Comparison of ENCODE assay signal across 15 mouse cellular contexts in the genomic region with DNA sequence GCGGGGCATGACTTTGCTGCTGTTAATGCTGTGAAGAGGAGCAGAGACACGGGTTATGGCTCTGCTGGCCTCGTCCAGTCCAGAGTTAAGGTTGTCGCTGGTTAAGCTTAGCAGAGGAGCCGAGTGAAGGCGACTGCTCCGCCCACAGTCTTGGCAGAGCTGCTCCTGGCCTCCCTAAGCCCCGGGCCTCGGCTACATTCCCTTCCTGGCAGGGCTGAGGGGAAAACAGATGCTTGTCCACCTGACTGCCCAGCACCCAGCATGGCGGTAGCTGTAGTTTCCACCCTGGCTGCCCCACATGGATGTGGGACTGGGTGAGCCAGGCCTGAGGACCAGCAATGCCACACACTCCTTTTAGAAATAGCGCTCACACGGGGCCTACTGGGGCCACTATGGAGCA. TPM values are rescaled to one million over a fixed set of nuclear protein-coding genes. Genes with fewer than 3 reads are reported as not detected.
DNase-seq lines count a peak whose midpoint lies in the region; ATAC-seq lines count a peak whose summit lies in the region.
"Had no signal": no experiment of that assay in that cellular context is flagged by ENCODE, and none has a peak within 500 bp of the region (broad histone marks: within the 10 kb centered on the region; RNA-seq: fewer than 3 reads in every experiment).

No protein-coding gene starts in this region.

- peaks cover 55% of the 10 kb centered on the region for H3K4me1 ChIP-seq in heart, embryonic 10.5 days
- no peaks in the 10 kb centered on the region for H3K4me1 ChIP-seq in midbrain, embryonic 11.5 days (ENCODE audit: control insufficient read depth, insufficient read depth, low read length)
- peaks cover 8% of the 10 kb centered on the region for H3K4me1 ChIP-seq in midbrain, embryonic 15.5 days
- peaks cover 42% of the 10 kb centered on the region for H3K4me1 ChIP-seq in embryonic facial prominence, embryonic 10.5 days
- H3K4me1 ChIP-seq: forebrain, embryonic 15.5 days had no signal

- H3K36me3 ChIP-seq in heart, embryonic 10.5 days = peaks cover 52% of the 10 kb centered on the region
- 0 out of 2 replicates have a peak, but pooled peaks cover 1% of the 10 kb centered on the region for H3K36me3 ChIP-seq in midbrain, embryonic 11.5 days (ENCODE audit: control insufficient read depth, insufficient read depth, low read length)
- 0 out of 2 replicates have a peak, but pooled peaks cover 3% of the 10 kb centered on the region for H3K36me3 ChIP-seq in midbrain, embryonic 15.5 days (replicated peaks)
- peaks cover 43% of the 10 kb centered on the region for H3K36me3 ChIP-seq in embryonic facial prominence, embryonic 10.5 days (replicated peaks)

- peak; percentile 71 for DNase-seq in heart, embryonic 10.5 days (ENCODE audit: low spot score)
- no peak for DNase-seq in heart, adult 8-10 months (ENCODE audit: low spot score)
- DNase-seq in midbrain, embryonic 11.5 days (ENCODE audit: low spot score, missing footprints) = no peak
- DNase-seq in embryonic facial prominence, embryonic 10.5 days (ENCODE audit: low spot score) = peak; percentile 15
- peak; percentile 73 for DNase-seq in gastrocnemius, postnatal 14 days
- no peak for DNase-seq in T-cell, adult 2 months (ENCODE audit: low spot score)
- DNase-seq: cerebellum, adult 8-10 months; right cerebral cortex, postnatal 14 days had no signal

- H3K4me2 ChIP-seq in midbrain, embryonic 11.5 days = no peak overlapping the region
- no peak overlapping the region for H3K4me2 ChIP-seq in midbrain, embryonic 15.5 days
- H3K4me2 ChIP-seq: forebrain, embryonic 15.5 days; liver, embryonic 11.5 days; lung, embryonic 15.5 days had no signal

- H3K4me3 ChIP-seq in heart, embryonic 10.5 days = no peak overlapping the region
- no peak overlapping the region for H3K4me3 ChIP-seq in midbrain, embryonic 11.5 days (ENCODE audit: low read depth, low read length)
- H3K4me3 ChIP-seq in midbrain, embryonic 15.5 days = no peak overlapping the region
- no peak overlapping the region for H3K4me3 ChIP-seq in embryonic facial prominence, embryonic 10.5 days
- H3K4me3 ChIP-seq: forebrain, embryonic 15.5 days; lung, embryonic 15.5 days; megakaryocyte, embryonic 14.5 days had no signal

- no peak for ATAC-seq in midbrain, embryonic 11.5 days (ENCODE audit: low FRiP score)
- ATAC-seq in midbrain, embryonic 15.5 days (replicated peaks) = no peak
- ATAC-seq: activated CD4-positive, CD25-positive, alpha-beta regulatory T cell, adult 4 months; forebrain, embryonic 15.5 days; hindbrain, embryonic 16.5 days had no signal

- intact Hi-C loops in gastrocnemius, postnatal 14 days (cut with DNase I; ENCODE audit: low total_unique reads) = loop anchor here (5.0 kb wide), 1 partner anchor 49 kb away; no protein-coding TSS in a partner anchor

- 0 out of 2 replicates have a peak overlapping the region, but pooled peaks have one; percentile 31 for H3K27ac ChIP-seq in heart, embryonic 10.5 days
- H3K27ac ChIP-seq in midbrain, embryonic 11.5 days (ENCODE audit: low read depth, low read length) = no peak overlapping the region
- H3K27ac ChIP-seq in midbrain, embryonic 15.5 days = no peak overlapping the region
- no peak overlapping the region for H3K27ac ChIP-seq in embryonic facial prominence, embryonic 10.5 days (replicated peaks)
- H3K27ac ChIP-seq: forebrain, embryonic 15.5 days; lung, embryonic 15.5 days had no signal

- 56% methylated on average over 12 of the region's 12 CpGs for WGBS in heart, embryonic 10.5 days
- 47% methylated on average over 12 of the region's 12 CpGs for WGBS in midbrain, embryonic 11.5 days
- WGBS in midbrain, embryonic 15.5 days = 43% methylated on average over 12 of the region's 12 CpGs
- 60% methylated on average over 12 of the region's 12 CpGs for WGBS in embryonic facial prominence, embryonic 10.5 days

- H3K27me3 ChIP-seq in heart, embryonic 10.5 days (ENCODE audit: insufficient read depth, poor library complexity, severe bottlenecking) = no peaks in the 10 kb centered on the region
- H3K27me3 ChIP-seq in midbrain, embryonic 11.5 days (ENCODE audit: control insufficient read depth, insufficient read depth, low read length) = no peaks in the 10 kb centered on the region
- no peaks in the 10 kb centered on the region for H3K27me3 ChIP-seq in midbrain, embryonic 15.5 days (replicated peaks)
- no peaks in the 10 kb centered on the region for H3K27me3 ChIP-seq in embryonic facial prominence, embryonic 10.5 days (replicated peaks; ENCODE audit: low read depth, poor library complexity, severe bottlenecking)
- H3K27me3 ChIP-seq: forebrain, embryonic 15.5 days; lung, embryonic 15.5 days; megakaryocyte, embryonic 14.5 days had no signal

- H3K9ac ChIP-seq in midbrain, embryonic 11.5 days (ENCODE audit: low read length) = 0 out of 2 replicates have a peak overlapping the region, but pooled peaks have one; percentile 1
- H3K9ac ChIP-seq in midbrain, embryonic 15.5 days = no peak overlapping the region
- H3K9ac ChIP-seq: forebrain, embryonic 15.5 days; lung, embryonic 15.5 days had no signal

- no peaks in the 10 kb centered on the region for H3K9me3 ChIP-seq in heart, embryonic 10.5 days
- no peaks in the 10 kb centered on the region for H3K9me3 ChIP-seq in midbrain, embryonic 11.5 days (ENCODE audit: control insufficient read depth, low read length)
- H3K9me3 ChIP-seq in midbrain, embryonic 15.5 days = no peaks in the 10 kb centered on the region
- no peaks in the 10 kb centered on the region for H3K9me3 ChIP-seq in embryonic facial prominence, embryonic 10.5 days
- H3K9me3 ChIP-seq: forebrain, embryonic 15.5 days; lung, embryonic 15.5 days had no signal

RNA-seq across cellular contexts. Expression of gene Lgals9, which starts 31.5 kb away (rescaled TPM):
- polyA plus RNA-seq in heart, embryonic 10.5 days (2016; fragmentation: Nextera tagmentation; extraction: Ambion mirVana) = 11.6 and 29.8 TPM in 2 replicates
- total RNA-seq in heart, adult 8-10 months (2022) = 10 to 100 TPM; 15.9 to 19.3 (median 17.1) TPM
- polyA plus RNA-seq in midbrain, embryonic 11.5 days (2014; fragmentation: Nextera tagmentation; extraction: Ambion mirVana) = 5.4 and 6.7 TPM in 2 replicates
- polyA plus RNA-seq in midbrain, embryonic 15.5 days (2015; fragmentation: Nextera tagmentation; extraction: Ambion mirVana) = 8.5 and 11.8 TPM in 2 replicates
- 2.3 and 2.8 TPM in 2 replicates for polyA plus RNA-seq in embryonic facial prominence, embryonic 10.5 days (2016; fragmentation: Nextera tagmentation; extraction: Ambion mirVana)
- 10 to 100 TPM; 18.7 to 19.8 TPM for total RNA-seq in gastrocnemius, postnatal 14 days (2021)

Comparison
In these comparisons a context has a peak if more than half of its experiments do, and no peak if none do; other contexts are left out.
1. DNase-seq: peak in heart, embryonic 10.5 days (single experiment), embryonic facial prominence, embryonic 10.5 days (single experiment) and gastrocnemius, postnatal 14 days (single experiment); none in heart, adult 8-10 months (single experiment), midbrain, embryonic 11.5 days (single experiment) and T-cell, adult 2 months (single experiment).